Mouse (Mus musculus) brain, embryonic 14.5 days (tissue): Measurements from ENCODE around the gene Hist2h3c2. TPM values are rescaled to one million over a fixed set of nuclear protein-coding genes. Genes with fewer than 3 reads are reported as not detected.

Source experiments
- DNase-seq: peaks from one replicate; pipeline ENCODE4 v3.0.0-alpha.2; 2011; ENCODE audit warnings: low read depth
- CTCF ChIP-seq: fragments of 200-500 bp; IDR thresholded peaks from 2 replicates; pipeline ENCODE4 v1.5.1; 2012; ENCODE audit warnings: inconsistent platforms, mild to moderate bottlenecking, moderate library complexity, borderline replicate concordance; ENCODE audit not compliant: insufficient read depth, insufficient read length; ENCODE audit errors: extremely low read depth
- POLR2A ChIP-seq: fragments of 200-500 bp; IDR thresholded peaks from 2 replicates; pipeline ENCODE4 v1.6.1; 2012; ENCODE audit warnings: mild to moderate bottlenecking, inconsistent platforms, borderline replicate concordance; ENCODE audit not compliant: poor library complexity, insufficient read depth, insufficient read length, severe bottlenecking; ENCODE audit errors: extremely low read depth
- polyA plus RNA-seq: library from polyadenylated mRNA; depleted of rRNA; stranded (reverse); fragments of >200 nt; gene quantifications from 2 replicates; pipeline ENCODE4 v1.2.3, GENCODE M21; 2012

Gene Hist2h3c2
- polyA plus RNA-seq, 1 experiment: 62.0 TPM

DNA sequence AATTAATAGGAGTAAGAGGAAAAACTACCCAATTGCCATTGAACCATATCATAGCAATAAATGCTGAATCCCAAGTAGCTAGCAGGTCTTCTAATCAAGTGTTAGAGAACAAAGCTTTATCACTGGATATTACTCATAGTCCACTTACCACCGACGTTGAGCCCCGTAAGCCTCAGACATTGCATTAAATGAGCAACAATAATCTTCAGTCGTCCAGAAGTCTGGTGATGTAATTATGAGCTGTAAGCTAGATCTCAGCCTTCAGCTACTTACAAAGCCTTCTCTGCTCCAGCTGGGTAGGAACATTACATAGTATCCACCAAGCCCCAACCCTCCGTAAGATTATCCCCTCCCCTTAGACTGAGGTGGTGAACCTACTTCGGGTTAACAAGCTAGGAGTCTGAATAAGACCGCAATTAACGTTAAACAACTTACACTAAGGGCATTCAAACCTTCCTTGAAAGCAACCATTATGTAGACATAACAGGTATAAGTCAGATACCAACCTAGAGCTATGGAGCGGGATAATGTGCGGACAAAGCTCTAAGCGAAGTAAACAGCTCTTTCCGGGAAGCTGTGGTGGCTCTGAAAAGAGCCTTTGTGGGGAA is 919 bp downstream of the Hist2h3c2 start:
- peak; percentile 41 for DNase-seq

DNA sequence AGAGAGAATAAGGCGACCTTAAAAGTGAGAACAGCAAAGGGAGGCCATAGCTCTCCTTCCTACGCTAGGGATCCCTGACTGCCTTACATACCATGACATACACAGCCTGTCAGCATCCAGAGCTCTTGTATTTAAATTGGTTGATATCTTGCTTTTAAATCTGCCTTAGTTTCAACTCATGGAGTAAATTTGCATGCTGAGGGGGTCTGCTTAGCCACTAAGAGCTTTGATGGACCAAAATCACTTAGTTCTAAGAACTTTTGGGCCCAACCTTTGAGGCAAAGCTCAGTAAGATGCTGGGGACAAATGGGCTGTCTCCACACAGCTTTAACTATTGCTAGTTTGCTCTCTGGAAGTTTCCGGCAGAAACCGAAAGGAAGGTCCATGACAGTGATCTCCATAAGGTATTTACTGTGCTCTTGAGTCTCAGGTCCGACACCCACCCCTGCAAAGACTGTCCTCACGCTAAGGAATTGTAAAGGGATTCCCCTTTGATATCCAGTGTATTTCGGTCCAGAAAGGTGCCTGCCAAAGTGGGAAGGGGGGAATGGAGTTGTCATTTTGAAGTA is 1.5 kb downstream of the Hist2h3c2 start:
- DNase-seq: peak; percentile 25

More for the DNA sequence above, 919 bp downstream of the Hist2h3c2 start:
- TF ChIP-seq CTCF (no peak), POLR2A (no peak)

DNA sequence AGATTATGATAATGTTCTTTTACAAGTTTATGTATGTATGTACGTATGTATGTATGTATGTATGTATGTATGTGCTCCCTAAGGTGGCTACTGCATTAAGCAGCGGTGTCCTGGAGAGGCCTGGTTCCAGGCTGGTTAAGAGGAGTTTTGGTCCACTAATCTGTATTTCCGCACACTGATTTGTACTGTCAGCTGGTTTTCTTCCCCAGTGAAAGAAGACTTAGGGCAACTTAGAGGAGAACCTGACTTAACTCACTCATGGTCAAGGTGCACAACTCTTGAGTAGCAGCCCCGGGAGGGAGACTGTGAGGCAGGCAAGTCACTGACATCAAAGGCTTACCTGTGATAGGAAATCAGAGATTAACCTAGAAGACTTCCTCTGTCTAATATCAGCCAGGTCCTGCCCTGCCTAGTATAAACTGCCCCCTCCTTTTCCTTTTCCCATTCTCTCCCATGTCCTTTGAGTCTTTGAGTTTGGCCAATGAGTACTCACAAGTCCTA is 2.0 kb downstream of the Hist2h3c2 start:
- TF ChIP-seq CTCF: no peak
- no peak for TF ChIP-seq POLR2A
- DNase-seq: no peak

More for the DNA sequence above, 1.5 kb downstream of the Hist2h3c2 start:
- TF ChIP-seq POLR2A (no peak), CTCF (no peak)

DNA sequence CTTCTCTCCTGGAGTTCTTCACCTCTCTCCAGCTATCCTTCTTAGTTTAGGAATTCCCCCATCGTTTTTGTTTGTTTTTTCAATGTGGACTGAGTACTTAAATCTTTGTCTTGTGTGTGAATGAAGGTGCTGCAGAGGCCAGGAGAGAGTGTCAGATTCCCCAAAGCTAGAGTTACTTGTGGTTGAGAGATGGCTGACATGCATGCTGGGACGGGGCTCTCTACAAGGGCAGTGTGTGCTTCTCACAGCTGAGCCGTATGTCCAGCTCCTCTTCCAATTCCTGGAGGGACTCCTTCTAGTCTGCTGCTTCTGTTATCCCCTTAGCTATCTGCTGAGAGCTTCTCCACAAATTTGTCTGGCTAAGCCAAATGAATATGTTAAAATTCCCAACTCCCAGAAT is 3.1 kb downstream of the Hist2h3c2 start:
- no peak for TF ChIP-seq CTCF
- TF ChIP-seq POLR2A: no peak

DNA sequence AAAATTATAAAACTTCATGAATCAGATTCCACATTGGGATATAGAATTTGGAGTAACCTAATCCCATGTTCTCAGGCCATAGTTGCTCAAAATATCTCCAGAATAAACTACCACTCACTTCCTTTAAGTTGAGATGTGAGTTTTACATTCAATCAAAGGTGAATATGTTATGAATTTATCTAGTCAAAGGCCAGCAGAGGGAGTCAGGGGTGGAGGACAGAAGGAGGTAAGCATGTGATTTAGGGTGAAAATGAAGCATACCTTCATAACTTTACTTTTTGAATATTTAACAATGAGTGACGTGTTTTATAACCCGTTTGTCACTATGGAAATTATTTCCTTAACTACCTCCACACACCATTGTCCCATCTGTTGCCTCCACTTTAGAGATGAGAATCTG is 4.0 kb downstream of the Hist2h3c2 start:
- no peak for DNase-seq

More for the DNA sequence above, 3.1 kb downstream of the Hist2h3c2 start:
- no peak for DNase-seq

DNA sequence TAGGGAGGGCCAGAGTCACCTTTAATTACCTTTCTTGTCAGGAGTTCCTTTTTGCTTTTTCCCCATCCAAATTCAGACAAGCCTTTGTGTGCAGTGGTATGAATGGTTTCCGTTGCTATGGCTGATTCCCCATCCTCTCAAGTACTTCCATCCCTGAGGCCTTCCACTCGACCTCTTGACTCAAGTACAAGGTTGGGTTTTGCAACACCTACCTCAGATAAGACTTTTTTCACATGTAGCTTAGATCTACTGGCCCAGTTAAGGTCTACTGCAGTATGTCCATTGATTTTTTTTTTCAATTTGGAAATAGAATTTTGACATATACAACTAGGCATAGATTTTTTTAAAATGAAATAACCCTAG is 7.2 kb downstream of the Hist2h3c2 start:
- DNase-seq: no peak
- TF ChIP-seq CTCF (no peak), POLR2A (no peak)

More for the DNA sequence above, 4.0 kb downstream of the Hist2h3c2 start:
- no peak for TF ChIP-seq POLR2A
- no peak for TF ChIP-seq CTCF

DNA sequence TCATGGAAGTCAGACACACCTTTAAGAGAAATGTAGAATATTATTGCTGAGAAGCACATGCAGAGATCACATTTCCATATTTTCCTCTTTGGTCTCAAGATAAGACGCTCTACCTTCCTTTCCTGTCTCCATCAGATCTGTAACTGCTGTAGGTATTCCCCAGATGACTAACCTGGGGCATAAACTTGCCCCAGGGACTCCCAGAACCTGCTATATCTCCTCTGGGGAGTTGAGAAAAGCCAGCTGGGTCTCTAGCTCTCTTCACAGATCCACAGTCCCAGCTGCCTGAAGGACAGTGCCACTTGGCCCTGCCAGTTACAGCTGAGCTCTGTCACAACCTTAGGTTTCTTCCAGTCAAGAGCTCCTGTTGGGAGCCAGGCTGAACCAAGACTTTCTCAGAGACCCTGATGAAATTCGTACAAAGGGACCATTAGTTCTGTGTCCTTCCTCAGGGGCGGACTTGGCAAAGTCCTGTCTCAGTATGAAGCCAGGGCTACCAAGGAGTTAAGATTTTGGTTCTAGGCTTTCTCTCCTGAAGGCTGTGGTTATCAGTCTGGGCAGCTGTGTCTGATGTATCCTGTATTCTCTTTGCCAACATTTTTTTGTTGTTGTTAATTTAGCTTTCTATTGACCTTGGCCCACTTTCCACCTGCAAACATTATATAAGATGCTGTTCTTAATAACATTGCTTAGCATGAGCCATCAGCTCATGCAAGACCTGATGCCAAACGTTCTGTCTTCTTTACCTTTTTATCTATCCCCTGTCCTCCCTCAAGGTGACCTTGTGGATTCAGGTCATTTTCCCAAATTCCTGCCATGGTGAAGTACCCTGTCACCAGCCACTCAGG is 7.8 kb downstream of the Hist2h3c2 start:
- no peak for TF ChIP-seq CTCF
- no peak for TF ChIP-seq POLR2A
- no peak for DNase-seq

DNA sequence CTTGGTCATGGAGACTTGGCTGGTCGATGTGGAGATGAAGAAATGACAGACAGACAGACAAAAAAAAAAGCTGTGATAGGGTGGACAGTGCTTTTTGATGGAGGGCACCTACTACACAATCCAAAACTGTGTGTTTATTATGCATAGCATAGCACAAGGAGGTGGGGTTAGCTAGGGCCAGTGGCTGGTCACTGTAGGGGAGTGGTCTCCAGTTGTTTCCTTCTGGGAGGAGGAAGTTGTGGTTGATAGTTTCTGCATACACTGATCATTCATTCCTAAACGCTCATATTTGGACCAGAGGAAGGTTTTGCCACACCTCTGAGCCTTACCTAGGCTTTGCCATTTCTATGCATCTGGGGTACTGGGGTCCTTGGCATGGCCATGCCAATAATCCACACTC is 8.5 kb downstream of the Hist2h3c2 start:
- DNase-seq: no peak
- TF ChIP-seq POLR2A: no peak
- TF ChIP-seq CTCF: no peak

DNA sequence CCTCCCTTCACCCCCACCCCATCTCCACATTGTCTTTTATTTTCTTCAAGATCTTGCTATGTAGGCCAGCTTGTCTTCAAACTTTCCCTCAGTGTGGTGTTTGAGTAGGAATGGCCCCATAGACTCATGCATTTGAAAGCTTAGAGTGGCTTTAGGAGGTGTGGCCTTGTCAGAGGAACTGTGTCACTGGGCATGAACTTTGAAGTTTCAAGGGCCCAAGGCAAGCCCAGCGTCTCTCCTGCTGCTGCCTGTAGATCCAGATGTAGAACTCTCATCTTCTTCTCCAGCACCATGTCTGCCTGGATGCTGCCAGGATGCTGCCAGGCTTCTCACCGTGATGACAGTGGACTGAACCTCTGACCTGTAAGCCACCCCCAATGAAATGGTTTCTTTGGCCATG is 10.1 kb downstream of the Hist2h3c2 start:
- DNase-seq: no peak
- TF ChIP-seq POLR2A (no peak), CTCF (no peak)

DNA sequence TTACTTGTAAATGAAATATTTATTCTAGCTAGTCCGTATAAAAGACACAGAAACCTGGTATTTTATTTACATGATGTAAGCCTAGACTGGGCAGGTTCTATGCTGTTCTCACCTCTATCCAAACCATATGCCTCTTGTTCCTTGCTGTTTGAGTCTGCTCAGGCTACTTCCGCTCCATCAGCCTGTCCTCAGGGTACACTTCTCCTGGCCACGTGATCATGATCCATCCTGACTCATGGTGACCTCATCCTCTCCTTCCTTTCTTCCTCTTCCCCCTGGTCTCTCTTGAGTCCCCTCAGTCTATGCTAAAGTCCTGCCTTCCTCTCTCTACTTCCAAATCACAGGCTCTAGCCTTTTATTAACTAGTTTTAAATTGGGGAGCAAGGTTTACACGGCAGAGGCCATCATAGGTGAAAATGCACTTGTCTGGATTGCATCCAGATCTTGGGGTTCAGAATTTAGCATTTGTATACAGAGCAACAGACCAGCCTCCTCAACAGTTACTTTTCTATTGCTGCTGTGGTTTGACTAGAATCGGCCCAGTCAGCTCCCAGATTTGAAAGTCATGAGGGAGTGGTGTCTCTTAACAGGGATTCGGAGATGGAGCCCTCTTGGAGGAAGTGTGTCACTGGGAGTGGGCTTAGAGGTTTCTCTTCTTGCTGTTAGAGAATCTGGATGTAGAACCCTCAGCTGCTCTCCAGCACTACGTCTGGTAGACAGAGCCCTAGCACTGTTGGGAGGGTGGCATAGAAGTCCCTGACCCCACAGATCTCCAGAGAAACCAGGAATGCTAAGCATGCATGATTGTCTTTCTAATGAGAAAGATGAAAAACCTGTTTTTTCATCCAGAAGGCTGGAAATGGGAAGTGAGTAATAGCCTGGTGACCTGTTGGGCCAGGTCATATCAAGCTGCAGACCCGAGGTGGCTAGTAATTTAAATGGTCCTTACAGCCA is 12.0 kb downstream of the Hist2h3c2 start:
- DNase-seq: no peak
- TF ChIP-seq POLR2A (no peak), CTCF (no peak)

DNA sequence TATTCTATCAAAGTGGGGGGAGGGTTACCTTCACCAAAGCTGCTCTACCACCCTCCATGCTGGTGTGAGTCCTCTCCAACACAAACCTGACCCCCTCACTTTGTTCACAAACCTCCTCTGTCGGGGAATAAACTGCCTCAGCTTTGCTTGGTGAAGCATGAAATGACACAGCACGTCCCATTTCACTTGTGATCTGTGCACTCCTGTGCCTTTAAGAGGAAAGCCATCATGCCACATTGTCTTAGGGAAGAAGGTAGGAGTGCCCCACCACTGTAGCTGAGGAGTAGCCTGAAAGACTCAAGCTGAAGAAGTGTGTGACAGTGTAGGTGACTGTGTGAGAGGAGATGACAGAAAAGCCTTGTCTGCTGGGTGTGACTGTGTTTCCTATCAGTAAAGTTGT is 13.5 kb downstream of the Hist2h3c2 start:
- no peak for TF ChIP-seq POLR2A
- TF ChIP-seq CTCF: no peak
- DNase-seq: no peak

DNA sequence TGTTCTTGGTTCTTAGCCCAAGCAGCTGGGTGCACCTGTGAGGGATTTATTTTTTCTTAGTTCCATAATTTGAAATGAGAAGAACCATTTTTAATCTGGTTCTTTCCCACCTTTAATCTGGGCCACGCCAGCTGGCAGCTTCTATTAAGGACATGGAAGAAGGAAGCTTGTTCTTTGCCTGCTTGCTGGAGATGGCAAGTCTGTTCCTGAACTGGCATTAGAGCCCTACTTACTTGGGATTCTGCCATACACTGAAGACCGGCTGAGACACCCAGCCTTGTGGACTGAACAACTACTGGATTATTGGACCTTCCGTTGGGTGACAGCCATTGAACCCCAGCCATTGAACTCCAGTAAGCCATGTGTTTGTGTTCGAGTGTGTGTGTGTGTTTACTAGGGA is 16.2 kb downstream of the Hist2h3c2 start:
- DNase-seq: no peak
- TF ChIP-seq CTCF (no peak), POLR2A (no peak)
